8 mouse cellular contexts compared by ENCODE assay signal in genomic region chr5:50476985-50477384, GRCm38 (mm10).
DNase-seq lines count a peak whose midpoint lies in the region; ATAC-seq lines count a peak whose summit lies in the region.
"Had no signal": no experiment of that assay in that cellular context is flagged by ENCODE, and none has a peak within 500 bp of the region (broad histone marks: within the 10 kb centered on the region; RNA-seq: fewer than 3 reads in every experiment).

No protein-coding gene starts in this region.

- WGBS in neural tube, embryonic 15.5 days = 12% methylated on average over 3 of the region's 3 CpGs

- DNase-seq in neural tube, embryonic 10.5 days (ENCODE audit: extremely low spot score, low spot score) = peak; percentile 55
- peak; percentile 33 for DNase-seq in adrenal gland, adult 2 months
- DNase-seq in cerebellum, adult 9-11 months = peak; percentile 19
- peak; percentile 29 for DNase-seq in gastrocnemius, postnatal 14 days
- peak; percentile 32 to 60 for DNase-seq in layer of hippocampus, postnatal 36 days
- peak; percentile 4 for DNase-seq in ovary, postnatal 36 days (ENCODE audit: low spot score)

- H3K4me3 ChIP-seq in neural tube, embryonic 15.5 days (replicated peaks) = no peak overlapping the region
- H3K4me3 ChIP-seq: neural tube, embryonic 13.5 days had no signal

- no peak for ATAC-seq in neural tube, embryonic 15.5 days (ENCODE audit: low FRiP score)

- H3K4me1 ChIP-seq in neural tube, embryonic 15.5 days = no peaks in the 10 kb centered on the region
- H3K4me1 ChIP-seq: neural tube, embryonic 13.5 days had no signal

- H3K27me3 ChIP-seq in neural tube, embryonic 15.5 days (replicated peaks) = no peaks in the 10 kb centered on the region
- H3K27me3 ChIP-seq: neural tube, embryonic 13.5 days had no signal

- H3K27ac ChIP-seq in neural tube, embryonic 15.5 days (replicated peaks) = no peak overlapping the region
- H3K27ac ChIP-seq: neural tube, embryonic 13.5 days had no signal

- H3K9ac ChIP-seq in neural tube, embryonic 15.5 days (replicated peaks) = no peak overlapping the region
- H3K9ac ChIP-seq: neural tube, embryonic 13.5 days had no signal

- intact Hi-C loops in gastrocnemius, postnatal 14 days (cut with DNase I; ENCODE audit: low total_unique reads) = no loop called here

- no peaks in the 10 kb centered on the region for H3K36me3 ChIP-seq in neural tube, embryonic 15.5 days
- H3K36me3 ChIP-seq: neural tube, embryonic 13.5 days had no signal

- no peaks in the 10 kb centered on the region for H3K9me3 ChIP-seq in neural tube, embryonic 15.5 days (replicated peaks)
- H3K9me3 ChIP-seq: neural tube, embryonic 13.5 days had no signal

- no peak overlapping the region for H3K4me2 ChIP-seq in neural tube, embryonic 15.5 days
- H3K4me2 ChIP-seq: neural tube, embryonic 13.5 days had no signal

Comparison
In these comparisons a context has a peak if more than half of its experiments do, and no peak if none do; other contexts are left out.
1. DNase-seq: peak in every context shown above with its lines; median percentile 55 in neural tube, embryonic 10.5 days; 46 in layer of hippocampus, postnatal 36 days; 33 in adrenal gland, adult 2 months; 29 in gastrocnemius, postnatal 14 days; 19 in cerebellum, adult 9-11 months; 4 in ovary, postnatal 36 days.